Mouse (Mus musculus): ENCODE results near the gene Usp47. TPM values are rescaled to one million over a fixed set of nuclear protein-coding genes. Genes with fewer than 3 reads are reported as not detected.

Gene Usp47
- polyA plus RNA-seq, 1 experiment = 6.7 TPM

GRCm38 (mm10) chr7:112155194-112155593, 131.9 kb downstream of the Usp47 start:
- TF ChIP-seq GATA1 (IDR thresholded peaks at IDR 0.05; ENCODE audit: low read length) = no peak

- TF ChIP-seq GATA1 (IDR thresholded peaks at IDR 0.05; ENCODE audit: low read length) = no peak
These were observed 134.4 kb downstream of the Usp47 start for GRCm38 (mm10) chr7:112157584-112158315.

GRCm38 (mm10) chr7:112158316-112158741, 135.0 kb downstream of the Usp47 start:
- TF ChIP-seq GATA1 (IDR thresholded peaks at IDR 0.05; ENCODE audit: low read length) = no peak

GRCm38 (mm10) chr7:112158942-112159341, 135.6 kb downstream of the Usp47 start, which contains the start of gene Dkk3:
Gene Dkk3 (minus strand): TSS chr7:112159057.
- TF ChIP-seq GATA1 (IDR thresholded peaks at IDR 0.05; ENCODE audit: low read length) = no peak

GRCm38 (mm10) chr7:112159835-112160234, 136.5 kb downstream of the Usp47 start:
- TF ChIP-seq GATA1 (IDR thresholded peaks at IDR 0.05; ENCODE audit: low read length) = no peak

Other genes starting within 250 kb of the Usp47 start
- not detected in 2 replicates for gene Galnt18, start 243.5 kb upstream of the Usp47 start, polyA plus RNA-seq (2012)
- not detected in 2 replicates for gene Dkk3, start 135.6 kb downstream of the Usp47 start, polyA plus RNA-seq (2012)
- not detected in 2 replicates for gene Mical2, start 202.4 kb downstream of the Usp47 start, polyA plus RNA-seq (2012)

All from G1E-ER4 (cell line).